Mouse (Mus musculus) layer of hippocampus, adult 8-10 months (tissue): ENCODE results near the gene Ppp1r12b. TPM values are rescaled to one million over a fixed set of nuclear protein-coding genes. Genes with fewer than 3 reads are reported as not detected.

Source experiments
- DNase-seq, 2 experiments: peaks; one replicate each; pipeline ENCODE4 v3.0.0; 2022; ENCODE audit warnings: low spot score in 2 of 2
- total RNA-seq, 4 experiments: library from RNA; stranded (reverse); gene quantifications; 2 replicates each; pipeline ENCODE4 v1.2.4; 2022

The Ppp1r12b gene
- total RNA-seq, 4 experiments from 2014 or later, result 66.6 to 80.1 (median 73.2) TPM

DNA sequence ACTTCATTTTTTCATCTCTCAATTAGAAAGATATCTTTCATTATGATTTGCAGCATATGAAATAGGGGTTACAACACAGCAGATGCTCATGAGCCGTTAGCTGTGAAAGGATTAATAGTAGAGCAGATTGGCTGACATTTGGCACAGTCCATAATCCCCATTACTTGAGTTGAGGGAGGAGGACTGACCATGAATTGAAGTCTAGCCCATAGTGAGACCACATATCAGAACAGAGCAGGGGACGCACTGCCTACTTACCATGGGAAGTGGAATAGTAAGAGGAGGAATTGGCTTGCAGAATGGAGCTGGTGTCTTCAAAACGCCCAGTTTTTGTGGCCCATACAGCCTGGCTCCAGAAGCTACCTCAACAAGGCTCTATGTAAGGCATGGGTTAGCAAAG, 159.2 kb downstream of the Ppp1r12b start:
- DNase-seq, result no peak

DNA sequence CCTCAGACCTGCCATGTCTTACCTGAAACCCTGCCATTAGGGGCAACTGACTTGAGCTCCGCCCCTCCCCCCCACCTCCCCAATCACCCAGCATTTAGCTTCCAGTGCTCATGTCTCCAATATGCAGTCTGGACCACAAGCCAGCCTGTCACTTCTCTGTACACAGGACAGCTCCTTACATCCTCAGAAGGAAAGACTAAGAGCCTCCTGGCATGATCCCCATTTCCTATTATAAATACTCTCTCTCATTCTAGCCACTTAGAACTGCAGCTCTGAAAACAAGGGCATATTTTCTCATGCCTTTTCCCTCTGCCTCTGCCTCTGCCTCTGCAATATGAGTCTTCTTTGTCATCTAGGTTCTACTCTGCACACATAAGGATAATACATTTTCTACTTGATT, 159.7 kb downstream of the Ppp1r12b start:
- no peak for DNase-seq

DNA sequence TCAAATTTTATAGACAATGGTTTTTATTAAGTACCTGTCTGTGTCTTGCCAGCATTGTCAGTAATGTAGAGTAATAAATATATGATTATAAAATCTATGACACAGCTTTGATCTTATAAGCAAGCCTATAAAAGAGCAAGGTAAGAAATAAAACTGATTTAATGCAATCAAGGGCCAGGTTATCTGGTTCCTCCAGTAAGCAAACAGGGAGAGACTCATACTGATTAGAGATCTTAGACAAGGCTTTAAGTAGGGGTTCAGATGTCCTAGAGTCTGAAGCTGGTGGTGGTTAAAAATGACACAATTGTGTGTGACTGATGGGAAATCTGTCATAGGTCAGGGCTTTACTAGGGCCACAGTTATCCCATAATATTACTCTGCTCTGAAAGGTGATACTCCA, 164.3 kb downstream of the Ppp1r12b start:
- DNase-seq, result no peak

GRCm38 (mm10) chr1:134790716-134791439, 164.9 kb downstream of the Ppp1r12b start:
- no peak for DNase-seq

DNA sequence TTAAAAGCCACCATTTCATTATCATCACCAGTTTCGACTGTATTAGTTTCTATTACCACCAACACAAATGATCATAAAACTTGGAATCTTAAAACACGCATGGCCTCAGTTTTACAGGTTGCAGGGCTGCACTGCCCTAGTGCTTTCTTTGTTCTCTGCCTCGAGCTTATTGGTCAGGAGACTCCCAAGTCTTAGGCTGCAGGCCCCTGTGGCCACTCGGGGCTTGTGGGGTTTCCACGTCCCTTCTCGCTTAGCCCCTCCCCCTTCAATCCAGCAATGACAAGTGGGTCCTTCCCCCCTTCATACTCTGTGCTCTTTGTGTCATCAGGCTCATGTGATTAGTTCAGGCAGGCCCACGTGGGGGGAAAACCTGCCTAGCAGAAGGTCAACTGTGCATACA, 167.6 kb downstream of the Ppp1r12b start:
- no peak for DNase-seq

DNA sequence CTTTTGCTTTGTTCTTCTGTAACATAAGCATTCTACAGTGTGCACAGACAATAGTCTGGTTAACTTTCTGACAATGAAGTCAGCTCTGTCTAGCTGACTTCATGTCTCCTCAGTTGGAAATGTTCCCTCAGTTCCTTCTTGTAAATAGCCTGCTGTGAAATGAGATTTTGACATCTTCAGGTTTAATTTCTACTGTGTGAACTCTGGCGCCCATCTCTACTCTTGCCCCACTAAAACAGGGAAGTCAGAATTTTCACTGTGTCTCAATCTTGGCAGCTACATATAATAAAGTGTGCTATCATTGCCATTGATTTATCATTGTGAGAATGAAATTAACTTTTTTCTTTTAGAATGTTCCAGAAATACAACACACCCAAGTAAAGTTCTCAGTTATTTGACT, 170.8 kb downstream of the Ppp1r12b start:
- DNase-seq, result no peak

GRCm38 (mm10) chr1:134784481-134784880, 171.3 kb downstream of the Ppp1r12b start:
- DNase-seq, result no peak

DNA sequence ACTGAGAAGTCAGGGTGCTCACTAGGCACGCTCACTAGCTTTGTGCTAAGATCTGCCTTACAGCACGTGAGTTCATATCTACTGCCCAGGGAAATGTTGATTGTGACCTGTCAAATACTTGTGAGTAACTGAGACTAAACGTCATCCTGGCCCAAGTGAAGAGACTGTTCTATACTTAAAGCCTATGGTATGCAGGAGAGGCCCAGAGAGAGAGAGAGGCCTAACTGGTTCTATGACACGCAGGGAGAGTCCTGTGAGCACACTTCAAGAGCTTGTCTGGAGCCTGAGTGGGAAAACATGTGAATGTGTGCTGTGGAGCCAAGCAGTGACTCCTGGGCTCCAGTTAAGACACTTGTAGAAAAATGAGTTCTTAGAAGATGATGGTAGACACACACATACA, 171.8 kb downstream of the Ppp1r12b start:
- DNase-seq, result no peak

GRCm38 (mm10) chr1:134782797-134783196, 172.9 kb downstream of the Ppp1r12b start:
- DNase-seq, result no peak

GRCm38 (mm10) chr1:134777936-134778548, 177.7 kb downstream of the Ppp1r12b start:
- DNase-seq, result no peak

DNA sequence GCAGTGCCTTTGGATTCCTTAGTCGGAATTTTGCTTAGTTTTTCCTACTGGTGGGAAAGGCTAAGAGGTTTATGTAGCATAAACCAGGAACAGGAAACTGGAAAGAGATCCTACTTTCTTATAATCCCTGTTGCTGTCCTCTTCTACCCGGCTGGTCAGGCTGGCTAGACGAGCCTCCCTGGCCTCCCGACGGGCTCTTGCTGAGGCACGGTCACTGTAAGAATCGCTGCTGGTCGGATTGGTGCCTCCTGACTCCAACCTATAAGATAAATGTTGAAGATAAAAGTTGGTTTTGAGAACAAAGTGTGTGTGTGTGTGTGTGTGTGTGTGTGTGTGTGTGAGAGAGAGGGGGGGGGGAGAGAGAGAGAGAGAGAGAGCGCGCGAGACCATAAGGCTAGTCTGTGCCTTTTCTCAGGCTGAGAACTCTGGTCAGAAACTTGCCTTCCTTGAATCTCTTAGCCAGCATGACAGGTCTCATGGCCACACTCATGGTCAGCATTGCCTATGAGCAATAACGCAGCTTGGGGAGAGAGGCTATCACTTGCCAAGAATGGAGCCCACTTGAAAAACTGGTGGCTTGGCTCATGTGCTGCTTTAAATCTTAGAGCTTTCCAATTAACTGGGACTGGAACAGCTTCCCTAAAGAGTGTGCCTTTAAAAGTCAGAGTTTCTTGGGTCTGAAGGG, 178.4 kb downstream of the Ppp1r12b start:
- DNase-seq, result no peak

DNA sequence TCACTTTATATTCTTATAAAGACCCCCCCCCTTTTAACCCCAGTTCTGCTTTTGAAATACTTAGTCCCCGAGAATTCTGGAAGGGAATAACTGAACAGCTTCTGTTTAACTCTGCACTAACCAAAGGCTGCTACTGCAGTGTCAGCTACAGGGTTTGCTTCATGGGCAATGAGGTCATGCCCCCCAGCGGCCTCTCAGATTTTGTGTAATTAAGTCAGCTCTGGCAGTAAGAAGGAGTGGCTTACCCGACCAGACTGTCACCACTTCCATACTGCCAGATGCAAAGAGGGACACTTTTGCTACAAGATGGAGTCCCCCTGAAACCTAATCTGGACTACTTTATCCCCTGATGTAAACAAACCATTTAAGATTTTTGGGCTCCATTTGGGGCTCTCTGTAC, 180.1 kb downstream of the Ppp1r12b start:
- DNase-seq, result no peak

- no peak for DNase-seq
Measured at GRCm38 (mm10) chr1:134774728-134775287, 180.9 kb downstream of the Ppp1r12b start.

DNA sequence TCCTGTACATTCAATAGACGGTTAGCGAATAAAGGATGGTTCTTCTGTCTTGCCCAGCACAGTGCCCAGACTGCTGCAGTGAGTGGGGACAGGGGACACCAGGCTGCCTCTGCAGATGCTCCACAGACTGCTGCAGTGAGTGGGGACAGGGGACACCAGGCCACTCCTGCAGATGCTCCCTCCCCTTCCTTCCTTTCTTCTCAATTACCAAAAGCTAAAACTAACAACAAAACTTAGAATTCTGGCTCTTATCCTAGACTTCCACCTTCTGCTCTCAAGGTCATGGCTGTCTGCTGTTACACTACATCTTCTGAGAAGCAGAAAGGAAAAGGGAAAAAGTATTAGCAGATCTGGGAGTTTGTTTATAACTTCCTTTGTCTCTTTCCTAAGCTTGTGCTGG, 181.5 kb downstream of the Ppp1r12b start:
- DNase-seq, result no peak

- DNase-seq, result no peak
Measured at GRCm38 (mm10) chr1:134773256-134773655, 182.5 kb downstream of the Ppp1r12b start.

GRCm38 (mm10) chr1:134772821-134773220, 182.9 kb downstream of the Ppp1r12b start:
- no peak for DNase-seq

- DNase-seq, result no peak
Measured at GRCm38 (mm10) chr1:134771999-134772398, 183.7 kb downstream of the Ppp1r12b start.

GRCm38 (mm10) chr1:134771353-134771752, 184.4 kb downstream of the Ppp1r12b start:
- DNase-seq, result peak in 1 of 2 experiments; percentile 35

- no peak for DNase-seq
Measured at GRCm38 (mm10) chr1:134770312-134770711, 185.4 kb downstream of the Ppp1r12b start.

GRCm38 (mm10) chr1:134766448-134766847, 189.3 kb downstream of the Ppp1r12b start:
- DNase-seq, result no peak

- DNase-seq, result no peak
Measured at GRCm38 (mm10) chr1:134764831-134765458, 190.8 kb downstream of the Ppp1r12b start.
